Mouse (Mus musculus) hematopoietic stem cell, adult 5-6 weeks (primary cell): Measurements from ENCODE around the gene Pcnx3. TPM values are rescaled to one million over a fixed set of nuclear protein-coding genes. Genes with fewer than 3 reads are reported as not detected.
A peak's percentile ranks its signal among the peaks of the same experiment; 100 is the strongest.
"Not testable (repeated sequence)": the region's sequence is repeated elsewhere in the genome, so short reads cannot be mapped to it uniquely, and the experiment has no call there.

Source experiments
- ATAC-seq, 2 experiments: fragments of 125-278 bp in 1 of 2; replicated peaks in 1 of 2; 2 replicates each; pipeline ENCODE4 v1.8.0; 2016 to 2017; ENCODE audit warnings: inconsistent platforms in 2 of 2, mild to moderate bottlenecking in 2 of 2, moderate number of reproducible peaks in 2 of 2, low read depth in 1 of 2, moderate TSS enrichment in 1 of 2; ENCODE audit not compliant: low FRiP score in 2 of 2, poor library complexity in 2 of 2, severe bottlenecking in 2 of 2, insufficient read depth in 1 of 2, low TSS enrichment in 1 of 2
- total RNA-seq: library from RNA; stranded (forward); fragments of 172-1452, 232-1000 nt; gene quantifications from 2 replicates; pipeline ENCODE4 v1.2.3, GENCODE M21; 2017

The Pcnx3 gene
- total RNA-seq, 1 experiment from 2014 or later = 21.2 TPM

DNA sequence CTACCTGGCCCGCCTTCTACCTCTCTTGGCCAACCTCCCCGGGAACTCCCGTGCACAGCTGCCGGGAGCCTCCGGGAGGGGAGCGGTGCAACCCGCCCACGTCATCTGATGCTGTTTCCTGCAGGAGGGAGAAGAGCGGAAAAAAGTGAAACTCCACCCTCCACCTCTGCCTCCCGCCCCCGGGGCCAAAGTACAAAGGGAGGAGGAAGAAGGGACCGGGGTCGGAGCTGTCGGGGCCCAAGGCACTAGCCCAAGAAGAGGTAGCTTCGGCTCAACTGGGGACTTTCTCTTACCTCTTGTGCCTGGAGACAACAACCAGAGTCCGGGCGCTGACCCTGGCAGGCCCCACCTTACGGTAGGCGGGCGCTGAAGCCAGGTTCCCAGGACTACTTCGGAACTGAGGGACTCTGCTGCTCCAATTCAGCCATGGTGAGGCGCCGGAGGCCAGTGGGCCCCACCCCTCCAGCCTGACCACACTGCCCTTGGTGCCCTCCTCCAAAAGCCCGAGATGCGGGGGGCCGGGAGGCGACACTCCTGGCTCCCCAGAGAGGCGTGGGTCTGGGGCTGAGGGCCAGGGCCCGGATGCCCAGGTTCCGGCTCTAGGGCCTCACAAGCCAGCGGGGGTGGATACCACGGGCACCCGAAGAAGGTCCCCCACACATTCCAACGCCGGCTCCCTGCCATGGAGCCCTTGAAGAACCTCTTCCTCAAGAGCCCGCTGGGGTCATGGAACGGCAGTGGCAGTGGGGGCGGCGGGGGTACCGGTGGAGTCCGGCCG lies 1.0 kb upstream of the Pcnx3 start:
- ATAC-seq = peak; percentile 70 to 72

DNA sequence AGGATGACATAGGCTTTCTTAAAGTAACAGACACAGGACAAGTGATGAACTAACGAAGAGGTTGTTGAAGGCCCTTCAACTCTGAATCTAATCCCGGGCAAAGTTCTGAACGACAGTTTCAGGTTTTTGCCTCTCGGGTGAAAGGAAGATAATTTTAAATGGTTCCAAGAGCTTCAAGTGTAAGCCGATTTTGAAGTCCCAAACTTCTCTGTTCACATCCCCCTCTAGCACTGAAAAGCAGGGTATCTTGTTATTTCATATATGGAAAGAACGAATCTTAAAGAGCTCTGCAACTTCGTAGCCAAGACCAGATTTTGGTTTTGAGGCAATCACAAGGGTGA lies 350 bp upstream of the Pcnx3 start:
- no peak for ATAC-seq

- no peak for ATAC-seq
These were observed 970 bp downstream of the Pcnx3 start for GRCm38 (mm10) chr19:5687738-5688137.

- ATAC-seq = not testable (repeated sequence)
These were observed 1.8 kb downstream of the Pcnx3 start for GRCm38 (mm10) chr19:5686954-5687353.

- ATAC-seq = no peak
These were observed 2.3 kb downstream of the Pcnx3 start for GRCm38 (mm10) chr19:5686437-5686836.

- ATAC-seq = no peak
These were observed 2.8 kb downstream of the Pcnx3 start for GRCm38 (mm10) chr19:5685861-5686260.

DNA sequence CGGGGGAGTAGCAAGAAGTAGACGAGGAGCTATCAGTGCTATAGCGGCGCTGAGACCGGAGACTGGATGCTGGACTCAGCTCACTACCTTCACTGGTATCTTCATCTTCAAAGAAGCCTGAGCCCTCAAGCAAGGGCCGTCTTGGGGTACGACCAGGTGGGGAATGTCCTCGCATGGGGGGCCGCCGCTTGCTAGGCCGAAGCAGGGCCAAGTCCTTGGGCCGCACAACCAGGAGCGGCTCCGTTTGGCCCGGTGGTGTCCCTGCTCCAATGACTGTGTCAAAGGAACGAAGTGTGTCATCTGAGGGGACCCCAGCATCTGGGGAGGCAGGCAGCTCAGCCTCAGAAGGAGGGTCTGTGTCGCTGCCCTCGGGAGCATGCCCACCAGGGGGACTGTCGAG lies 3.3 kb downstream of the Pcnx3 start:
- no peak for ATAC-seq

DNA sequence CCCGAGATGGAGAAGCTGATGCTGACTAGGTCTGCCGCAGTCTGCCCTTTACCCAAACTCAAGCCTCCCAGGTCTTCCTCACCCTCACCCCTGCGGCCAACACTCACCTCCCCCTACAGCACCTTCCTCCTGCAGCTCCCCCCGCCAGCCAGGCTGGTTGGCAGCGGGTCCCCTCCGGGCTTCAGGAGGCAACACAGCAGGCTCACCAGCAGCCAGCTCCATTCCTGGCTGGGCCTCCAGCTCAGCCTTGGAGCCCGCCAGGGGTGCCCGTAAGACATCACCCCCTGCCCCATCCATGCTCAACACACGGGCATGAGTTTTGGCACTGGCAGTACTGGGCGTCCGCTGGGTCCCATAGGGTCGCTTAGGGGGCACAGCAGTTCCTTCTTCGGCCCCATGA lies 3.7 kb downstream of the Pcnx3 start:
- no peak for ATAC-seq

DNA sequence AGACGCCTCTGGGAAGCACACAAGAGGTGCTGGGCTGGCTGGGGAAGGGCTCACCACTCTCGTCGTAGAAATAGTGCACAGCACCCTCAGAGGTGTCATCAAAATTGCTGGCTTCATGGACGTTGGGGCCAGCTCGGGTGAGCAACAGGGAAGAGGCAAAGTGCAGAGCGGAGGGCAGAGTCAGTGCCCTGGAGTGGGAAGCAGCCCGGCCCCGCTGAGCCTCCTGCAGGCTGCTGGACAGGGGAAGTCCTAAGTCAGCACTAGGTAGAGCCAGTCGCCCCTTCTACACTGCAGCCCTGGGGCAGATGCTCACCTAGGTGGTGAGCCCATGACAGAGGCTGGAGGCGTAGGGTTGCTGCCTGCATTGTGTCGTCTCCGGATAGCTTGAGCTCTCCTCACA lies 4.5 kb downstream of the Pcnx3 start:
- ATAC-seq = no peak

DNA sequence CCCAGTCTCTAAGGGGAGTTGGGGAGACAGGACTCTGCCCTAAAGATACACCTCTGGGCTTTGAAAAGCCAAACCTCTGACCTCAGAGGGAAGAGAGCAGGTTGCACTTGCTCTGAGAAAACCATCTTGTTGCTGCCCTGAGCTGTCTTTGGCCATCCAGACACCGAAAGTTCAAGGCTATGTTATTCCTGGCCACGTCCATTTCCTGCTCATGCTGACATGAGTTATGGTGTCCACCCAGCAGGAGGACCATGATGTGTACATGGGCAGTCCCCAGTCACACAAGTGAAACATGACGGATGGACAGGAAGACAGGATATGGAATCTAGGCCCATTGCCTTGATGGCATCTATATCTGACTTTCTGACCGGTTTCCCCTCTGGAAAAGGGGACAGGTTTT lies 8.3 kb downstream of the Pcnx3 start:
- no peak for ATAC-seq

DNA sequence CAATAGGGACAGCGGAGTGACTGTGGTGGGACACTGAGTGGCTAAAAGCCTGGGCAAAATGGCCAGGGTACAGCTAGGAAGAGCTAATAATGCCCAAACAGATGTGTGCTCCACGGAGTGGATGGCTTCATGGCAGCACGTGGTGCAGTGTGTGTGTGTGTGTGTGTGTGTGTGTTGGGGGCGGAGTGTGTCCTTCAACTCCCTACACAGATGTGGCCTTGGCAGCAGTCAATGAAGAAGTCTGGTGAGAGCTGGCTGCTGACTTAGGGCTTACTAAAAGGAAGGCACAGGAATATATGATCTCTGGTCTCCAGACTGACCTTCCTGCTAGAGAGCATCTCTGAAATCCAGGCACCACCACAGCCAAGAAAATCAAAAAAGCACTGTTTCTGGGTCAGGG lies 20.3 kb downstream of the Pcnx3 start:
- no peak for ATAC-seq

GRCm38 (mm10) chr19:5666386-5666785 lies 22.3 kb downstream of the Pcnx3 start:
- ATAC-seq = no peak

DNA sequence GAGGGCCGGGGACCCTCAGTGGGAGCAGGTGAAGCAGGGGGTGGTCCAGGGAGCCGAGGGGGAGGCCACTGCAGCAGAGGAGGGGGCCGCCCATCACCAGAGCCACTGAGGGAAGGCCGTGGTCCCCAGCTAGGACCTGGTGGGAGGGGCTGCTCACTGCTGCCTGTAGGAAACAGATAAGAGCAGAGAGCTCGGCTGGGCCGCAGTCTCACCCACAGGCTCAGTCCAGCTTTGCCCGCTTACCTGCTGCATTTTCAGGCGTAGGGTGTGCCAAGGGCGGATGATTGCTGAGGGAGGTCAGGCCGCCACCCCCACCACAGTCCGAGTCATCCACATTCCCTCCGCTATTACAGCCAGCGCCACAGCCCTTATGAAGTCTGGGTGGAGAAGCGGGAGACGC lies 23.2 kb downstream of the Pcnx3 start:
- ATAC-seq = no peak

- no peak for ATAC-seq
These were observed 23.9 kb downstream of the Pcnx3 start for GRCm38 (mm10) chr19:5664669-5665257.

- ATAC-seq = peak; percentile 83 to 89
These were observed 25.5 kb downstream of the Pcnx3 start, which contains the start of gene Sipa1 for GRCm38 (mm10) chr19:5662981-5663913. TSS of gene Sipa1 (minus strand) at chr19:5663707.

GRCm38 (mm10) chr19:5662310-5662709 lies 26.4 kb downstream of the Pcnx3 start:
- no peak for ATAC-seq

- ATAC-seq = peak; percentile 56 to 61
These were observed 27.6 kb downstream of the Pcnx3 start for GRCm38 (mm10) chr19:5660942-5661751.
